Mouse (Mus musculus) neural tube, embryonic 10.5 days (tissue): ENCODE results near the gene Ttc13.

Experiments
- DNase-seq: peaks from one replicate; pipeline ENCODE4 v3.0.0-alpha.2; 2017; ENCODE audit warnings: low spot score; ENCODE audit errors: extremely low spot score

The Ttc13 gene

GRCm38 (mm10) chr8:124658415-124658814 lies 63.4 kb downstream of the Ttc13 start:
- no peak for DNase-seq

GRCm38 (mm10) chr8:124657961-124658360 lies 63.8 kb downstream of the Ttc13 start:
- no peak for DNase-seq

DNA sequence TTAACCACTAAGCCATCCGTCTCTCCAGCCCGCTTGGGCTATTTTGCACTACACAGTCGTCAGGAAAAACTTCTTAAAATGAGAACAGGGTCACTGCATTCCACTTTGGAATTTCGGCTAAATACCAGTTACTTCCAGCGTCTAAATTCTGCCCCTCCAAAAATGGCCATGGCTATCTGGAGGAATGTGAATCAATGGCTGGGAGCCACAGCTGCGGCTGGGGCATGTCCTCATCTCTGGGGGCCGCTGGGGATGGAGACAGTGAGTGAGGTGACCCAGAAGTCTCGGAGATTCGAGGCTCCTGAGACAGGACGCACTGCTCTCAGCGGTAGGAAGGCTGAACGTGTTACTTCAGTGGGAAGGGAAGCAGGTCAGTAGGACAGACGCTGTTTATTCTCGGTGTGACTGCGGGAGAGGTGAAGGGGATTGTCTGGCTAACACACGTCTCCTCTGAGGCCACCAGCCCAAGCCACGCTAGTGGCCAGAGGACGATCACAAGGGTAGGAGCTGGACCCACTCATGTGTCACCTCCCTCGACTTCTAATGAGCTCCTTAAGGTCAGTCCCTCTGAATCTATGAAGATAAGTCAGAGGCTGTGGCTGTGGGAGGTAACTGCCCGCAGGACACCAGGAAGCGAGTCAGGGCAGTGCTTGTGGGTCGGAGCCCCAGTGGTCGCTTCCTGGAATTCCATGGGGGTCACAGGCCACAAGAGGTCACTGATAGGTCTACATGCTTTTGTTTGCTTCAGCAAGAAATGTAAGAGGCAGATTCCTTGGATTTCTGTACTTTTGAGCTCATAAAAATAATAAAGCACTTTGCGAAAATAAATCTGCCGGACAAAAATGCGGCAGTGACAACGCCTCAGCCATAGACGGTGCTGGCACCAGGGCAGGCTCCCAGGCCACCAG lies 68.0 kb downstream of the Ttc13 start:
- DNase-seq: no peak

DNA sequence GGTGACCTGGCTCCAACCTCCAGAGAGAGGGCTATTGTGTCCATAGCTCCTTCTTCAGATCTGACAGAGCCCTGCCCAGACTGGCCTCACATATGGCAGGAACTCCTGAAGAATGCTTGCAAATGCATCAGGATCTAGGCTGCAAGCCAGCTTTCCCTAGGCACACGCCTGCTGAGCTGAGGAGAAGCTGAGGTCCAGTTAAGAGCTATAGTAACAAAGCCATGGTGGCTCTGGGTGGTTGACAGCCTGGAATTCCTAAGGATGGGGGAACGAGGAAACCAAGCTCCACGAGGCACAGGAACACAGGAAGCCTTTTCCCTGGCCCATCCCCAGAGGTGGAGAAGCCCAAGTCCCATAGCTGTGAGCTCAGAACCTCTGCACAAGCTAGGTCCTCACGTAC lies 69.2 kb downstream of the Ttc13 start:
- DNase-seq: peak; percentile 15

DNA sequence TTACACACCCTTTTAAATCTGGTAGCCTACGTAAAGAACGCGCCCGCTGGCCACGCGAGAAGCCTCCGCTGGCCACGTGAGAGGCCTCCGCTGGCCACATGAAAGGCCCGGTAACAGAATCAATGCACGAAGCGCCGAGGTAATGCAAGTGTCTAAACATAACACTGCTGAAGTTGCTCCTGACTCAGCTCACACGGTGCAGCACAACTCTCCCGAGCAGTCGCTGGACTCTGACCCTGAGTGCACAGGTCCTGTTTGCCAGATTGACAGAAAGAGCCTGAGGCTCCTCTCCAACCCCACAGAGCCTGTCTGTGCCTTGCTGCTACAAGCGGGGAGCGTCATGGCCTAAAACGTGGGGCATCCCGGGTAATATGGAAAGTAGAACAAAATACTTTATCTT lies 70.0 kb downstream of the Ttc13 start:
- no peak for DNase-seq

DNA sequence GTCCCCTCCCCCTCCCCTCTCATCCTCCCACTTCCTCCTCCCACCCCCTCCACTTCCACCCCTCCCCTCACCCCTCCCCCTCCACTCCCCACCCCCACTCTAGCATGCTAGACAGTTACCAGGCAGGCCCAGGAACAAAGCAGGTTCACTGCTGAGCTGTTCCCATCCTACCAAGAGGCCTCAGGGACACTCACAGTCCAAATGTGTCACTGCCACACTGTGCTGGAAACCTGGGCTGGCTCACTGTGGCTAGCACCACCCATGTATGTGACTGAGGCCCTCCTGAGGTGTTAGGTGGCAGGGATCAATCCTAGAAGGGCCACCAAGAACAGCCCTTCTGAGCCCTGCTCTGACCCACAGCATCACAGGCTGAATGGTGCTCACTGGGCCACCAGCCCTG lies 73.5 kb downstream of the Ttc13 start:
- no peak for DNase-seq

- no peak for DNase-seq
Observed at GRCm38 (mm10) chr8:124643540-124644339, 78.0 kb downstream of the Ttc13 start.

- DNase-seq: no peak
Observed at GRCm38 (mm10) chr8:124641599-124641998, 80.2 kb downstream of the Ttc13 start.

GRCm38 (mm10) chr8:124635247-124635502 lies 86.6 kb downstream of the Ttc13 start:
- DNase-seq: no peak

DNA sequence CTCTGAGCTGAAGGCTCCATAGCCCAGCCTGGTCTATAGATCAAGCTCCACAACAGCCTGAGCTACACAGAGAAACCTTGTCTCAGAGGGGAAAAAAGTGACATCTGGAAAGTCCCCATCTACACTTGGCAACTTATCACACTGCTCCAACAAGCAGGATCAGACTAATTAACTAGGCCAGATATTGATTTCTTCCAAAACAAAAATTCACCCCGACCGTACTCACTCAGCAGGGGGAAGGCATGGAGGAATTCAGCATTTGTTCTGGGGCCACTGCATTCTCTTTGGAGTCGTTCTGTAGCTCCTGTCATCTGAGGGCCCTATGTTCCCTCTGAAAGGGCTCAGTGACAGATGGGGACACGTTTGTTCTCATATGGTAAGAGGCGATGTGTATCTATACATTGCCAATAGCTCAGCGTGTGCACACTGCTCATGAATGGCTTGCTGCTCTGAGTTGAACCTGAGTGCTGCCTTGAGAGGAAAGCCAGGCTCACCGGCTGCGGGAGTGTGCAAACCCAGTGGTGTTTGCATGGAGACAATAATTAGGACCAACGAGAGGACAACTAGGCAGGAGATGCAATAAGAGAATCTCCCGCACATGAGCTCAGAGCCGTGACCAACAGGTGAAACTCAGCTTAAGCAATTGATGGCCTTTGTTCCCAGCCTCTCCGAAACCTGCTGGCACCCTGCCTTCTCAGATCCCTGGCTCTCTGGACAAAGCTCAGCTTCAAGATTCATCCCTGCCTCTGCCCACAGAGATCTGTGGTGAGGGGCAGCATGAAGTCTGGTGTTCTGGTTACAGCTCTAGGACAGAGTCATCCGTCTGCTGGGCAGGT lies 87.2 kb downstream of the Ttc13 start:
- no peak for DNase-seq

DNA sequence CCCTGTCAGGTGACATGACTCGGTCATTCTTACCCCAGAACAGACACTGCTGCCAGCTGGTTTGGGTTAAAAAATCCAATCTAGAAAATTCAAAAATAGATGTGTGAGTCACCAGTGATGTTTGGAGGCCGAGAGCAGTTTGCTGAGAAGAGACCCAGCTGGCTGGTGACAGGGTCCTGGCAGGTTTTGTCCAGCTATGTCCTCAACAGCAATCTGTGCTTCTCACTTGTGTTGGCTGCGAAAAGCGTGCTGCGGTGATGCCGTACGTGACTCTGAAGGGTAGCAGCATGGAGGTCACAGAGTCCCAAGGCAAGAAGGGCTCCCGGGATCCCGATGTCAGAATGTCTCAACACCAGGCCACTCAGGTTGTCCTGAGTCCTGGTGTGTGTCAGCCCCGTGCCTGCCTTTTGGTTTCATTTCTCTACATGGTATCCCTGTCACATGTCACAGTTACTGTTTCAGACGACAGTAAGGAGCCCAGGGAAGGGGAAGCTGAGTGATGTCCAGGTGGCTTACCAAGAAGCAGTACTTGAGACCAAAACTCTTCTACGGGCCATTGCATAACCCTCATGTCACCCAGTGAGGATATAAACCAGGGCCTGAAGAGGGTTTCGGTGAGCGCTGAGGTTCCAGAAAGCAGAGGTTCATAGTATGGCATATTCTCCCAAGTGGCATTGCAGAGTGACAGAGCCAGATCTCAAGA lies 88.6 kb downstream of the Ttc13 start:
- DNase-seq: no peak

DNA sequence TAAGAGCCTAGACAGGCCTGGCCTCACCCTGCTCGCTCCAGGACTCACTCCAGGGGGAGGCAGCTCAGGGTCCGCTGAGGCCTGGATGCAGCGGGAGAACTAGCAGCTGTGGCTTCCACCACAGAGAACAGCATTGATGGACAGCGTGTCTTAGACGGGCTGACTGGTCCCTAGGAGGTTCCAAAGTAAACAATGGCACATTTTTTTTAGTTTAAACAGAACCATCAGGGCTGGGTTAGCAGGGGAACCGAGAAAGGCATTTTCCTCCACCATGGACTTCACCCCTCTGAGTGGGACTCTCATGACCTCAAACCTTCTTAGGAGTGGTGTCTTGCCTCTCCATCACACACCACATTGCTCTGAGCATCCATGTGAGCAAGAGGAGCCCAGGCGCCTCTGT lies 89.8 kb downstream of the Ttc13 start:
- no peak for DNase-seq

DNA sequence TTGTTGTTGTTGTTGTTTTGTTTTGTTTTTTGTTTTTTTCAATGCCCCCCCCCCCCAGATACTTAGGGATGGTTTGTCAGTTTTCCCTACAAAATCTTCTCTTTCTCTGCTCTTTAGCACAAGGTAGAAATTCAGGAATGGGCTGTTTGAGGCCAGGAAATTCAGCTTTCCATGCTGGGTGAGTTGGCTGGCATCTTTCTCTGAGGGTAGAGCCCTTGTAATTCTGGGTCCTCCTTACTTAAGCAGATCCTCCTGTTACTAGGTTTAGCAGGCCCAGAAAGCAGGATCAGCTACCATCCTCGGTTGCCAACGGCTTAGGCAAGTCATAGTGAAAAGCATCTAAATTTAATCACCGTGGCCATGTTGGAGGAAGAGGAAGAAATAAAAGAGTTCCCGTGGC lies 90.9 kb downstream of the Ttc13 start:
- DNase-seq: no peak

DNA sequence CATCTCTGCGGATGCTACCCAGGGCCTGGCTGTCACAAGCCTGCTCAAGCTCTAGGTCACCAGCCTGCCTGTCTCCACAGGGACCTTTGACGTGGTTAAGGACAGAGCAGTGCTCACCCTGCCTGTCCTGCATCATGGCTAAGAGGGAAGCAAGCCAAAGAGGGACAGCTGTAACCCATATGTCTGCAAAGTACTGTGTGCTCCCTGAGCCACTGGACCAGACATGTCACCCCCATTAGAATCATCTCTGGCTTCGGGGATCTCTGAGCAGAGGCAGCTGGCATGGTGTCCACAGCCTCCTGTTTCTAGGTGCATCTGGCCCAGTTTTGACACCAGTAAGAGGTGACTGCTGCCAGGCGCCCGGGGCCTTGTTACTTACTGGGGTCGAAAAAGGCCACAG lies 91.3 kb downstream of the Ttc13 start:
- no peak for DNase-seq

DNA sequence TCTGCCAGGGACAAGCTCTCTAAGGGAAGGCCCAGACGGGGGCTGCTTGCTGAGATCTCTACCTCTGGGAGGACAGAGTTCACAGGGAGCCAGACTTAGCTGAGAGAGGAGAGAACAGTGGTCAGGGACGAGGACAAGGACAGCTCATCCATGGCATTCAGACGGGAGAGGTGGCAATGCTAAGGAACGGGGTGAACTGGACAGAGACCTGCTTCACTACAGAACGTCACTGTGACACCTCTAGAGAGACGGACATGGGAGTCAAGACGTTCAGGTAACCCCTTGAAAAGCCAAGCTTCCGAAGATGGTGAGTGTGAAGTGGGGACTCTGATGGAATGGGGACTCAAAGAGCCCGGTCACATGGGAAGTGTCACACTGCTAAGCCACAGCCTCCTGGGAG lies 95.5 kb downstream of the Ttc13 start:
- DNase-seq: no peak
